Mouse (Mus musculus): Measurements from ENCODE around the gene 2810021J22Rik.
"Not testable (repeated sequence)": the region's sequence is repeated elsewhere in the genome, so short reads cannot be mapped to it uniquely, and the experiment has no call there.

The 2810021J22Rik gene

DNA sequence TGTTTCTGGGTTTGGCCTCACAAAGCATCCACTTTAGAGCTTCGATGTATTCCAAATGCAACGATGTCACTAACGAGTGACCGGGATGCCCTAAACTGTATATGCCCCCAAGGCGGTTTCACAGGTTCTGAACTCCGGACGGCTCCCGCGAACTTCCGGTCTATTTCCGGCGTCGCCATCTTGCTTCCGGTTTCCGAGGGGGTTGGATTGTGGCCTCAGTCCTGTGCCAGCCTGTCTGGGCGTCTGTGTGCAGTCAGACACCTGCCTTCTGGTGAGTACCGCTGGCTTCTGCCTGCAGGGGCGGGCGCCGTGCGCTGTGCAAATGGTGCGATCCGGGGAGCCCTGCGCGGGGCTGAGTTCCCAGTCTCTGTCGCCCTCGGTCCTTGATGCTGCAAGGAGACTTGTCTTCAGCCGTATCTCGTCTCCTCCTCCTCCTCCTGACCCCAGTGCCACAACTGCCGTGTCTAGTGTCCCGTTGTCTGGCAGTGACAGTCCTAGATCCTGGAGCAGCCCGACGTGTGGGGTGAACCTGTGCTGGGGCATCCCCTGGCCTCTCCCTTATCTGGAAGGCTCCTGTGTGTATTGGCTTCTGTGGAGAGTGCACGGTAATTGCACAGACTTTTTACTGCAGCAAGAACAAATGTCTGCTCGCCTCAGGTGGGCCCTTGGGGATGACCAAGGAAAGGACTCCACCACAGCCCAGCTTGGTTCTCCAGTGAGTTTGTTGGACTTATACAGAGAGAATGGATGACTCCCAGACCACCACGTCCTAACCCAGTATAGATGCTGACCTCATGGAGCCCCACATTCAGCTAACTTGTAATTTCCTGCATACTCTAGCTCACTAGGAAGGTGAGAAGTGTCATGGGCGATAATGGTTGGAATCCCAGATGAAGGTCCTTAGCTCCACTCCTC, at the start of gene 2810021J22Rik:
Gene 2810021J22Rik (plus strand): TSS at position 178 of the 915 bp plus-strand sequence.
- Histone ChIP-seq H3K36me3 (ENCODE audit: insufficient read depth, low read length) (peaks cover 30% of the 10 kb centered on the region), H3K9me3 (ENCODE audit: low read length) (no peaks in the 10 kb centered on the region), H3K27me3 (ENCODE audit: insufficient read depth, low read length) (no peaks in the 10 kb centered on the region), H3K4me1 (replicated peaks; ENCODE audit: low read depth, low read length) (peaks cover 12% of the 10 kb centered on the region), H3K4me3 (replicated peaks; ENCODE audit: low read length) (peak within 1 kb of the TSS; percentile 85)
- no peak for TF ChIP-seq CTCF (conservative IDR thresholded peaks at IDR 0.05; ENCODE audit: low read length)
- no peak for TF ChIP-seq POU5F1 (IDR thresholded peaks at IDR 0.05; ENCODE audit: borderline replicate concordance, low read length)
- TF ChIP-seq NANOG (IDR thresholded peaks at IDR 0.05; ENCODE audit: borderline replicate concordance, low read length) = no peak

DNA sequence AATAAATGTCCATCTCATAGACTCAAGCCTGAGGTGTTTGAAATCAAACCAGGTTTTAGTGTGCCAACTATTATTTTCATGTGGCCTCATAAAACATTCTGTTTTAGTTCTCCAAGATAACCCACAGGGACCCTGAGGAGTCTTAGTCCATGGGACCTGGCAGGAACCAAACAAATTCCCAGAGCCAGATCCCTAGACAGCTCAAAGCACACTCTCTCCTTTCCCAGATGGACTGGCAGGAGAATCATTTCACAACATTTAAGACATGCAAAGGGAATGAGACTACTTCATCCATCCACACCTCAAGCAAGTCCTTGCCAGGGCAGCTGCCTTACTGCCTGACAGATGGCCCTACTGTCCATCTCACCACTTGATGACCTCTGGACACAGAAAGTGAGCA, 38.1 kb upstream of the 2810021J22Rik start, which contains the start of gene Olfr312:
Gene Olfr312 (plus strand): TSS at position 301 of the 400 bp plus-strand sequence.
- not testable (repeated sequence) for H3K27me3 ChIP-seq (ENCODE audit: insufficient read depth, low read length); H3K9me3 ChIP-seq (ENCODE audit: low read length); H3K4me1 ChIP-seq (replicated peaks; ENCODE audit: low read depth, low read length); H3K36me3 ChIP-seq (ENCODE audit: insufficient read depth, low read length); H3K4me3 ChIP-seq (replicated peaks; ENCODE audit: low read length)

DNA sequence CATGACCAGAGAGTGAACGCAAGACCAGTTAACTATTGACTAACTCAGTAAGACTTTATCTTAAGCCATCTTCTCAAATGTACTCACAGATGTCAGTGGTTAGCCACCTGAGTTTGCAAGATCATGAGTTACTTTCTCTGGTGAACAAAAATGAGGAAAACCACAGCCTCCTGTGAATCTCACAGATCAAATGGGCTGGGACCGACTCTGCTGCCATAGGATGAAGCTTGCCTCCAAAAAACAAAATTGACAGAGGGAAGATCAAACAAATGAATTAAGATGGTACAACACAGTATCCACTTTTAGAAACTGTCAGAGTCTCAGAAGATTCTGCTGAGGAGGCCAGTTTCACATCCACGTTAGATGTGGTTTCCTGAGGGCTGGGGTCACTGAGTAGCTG, 37.3 kb upstream of the 2810021J22Rik start:
- Histone ChIP-seq H3K27me3 (ENCODE audit: insufficient read depth, low read length) (no peaks in the 10 kb centered on the region), H3K4me3 (replicated peaks; ENCODE audit: low read length) (no peak overlapping the region), H3K9me3 (ENCODE audit: low read length) (no peaks in the 10 kb centered on the region), H3K4me1 (replicated peaks; ENCODE audit: low read depth, low read length) (no peaks in the 10 kb centered on the region), H3K36me3 (ENCODE audit: insufficient read depth, low read length) (no peaks in the 10 kb centered on the region)
- TF ChIP-seq CTCF (conservative IDR thresholded peaks at IDR 0.05; ENCODE audit: low read length) = no peak
- no peak for TF ChIP-seq NANOG (IDR thresholded peaks at IDR 0.05; ENCODE audit: borderline replicate concordance, low read length)
- no peak for TF ChIP-seq POU5F1 (IDR thresholded peaks at IDR 0.05; ENCODE audit: borderline replicate concordance, low read length)

DNA sequence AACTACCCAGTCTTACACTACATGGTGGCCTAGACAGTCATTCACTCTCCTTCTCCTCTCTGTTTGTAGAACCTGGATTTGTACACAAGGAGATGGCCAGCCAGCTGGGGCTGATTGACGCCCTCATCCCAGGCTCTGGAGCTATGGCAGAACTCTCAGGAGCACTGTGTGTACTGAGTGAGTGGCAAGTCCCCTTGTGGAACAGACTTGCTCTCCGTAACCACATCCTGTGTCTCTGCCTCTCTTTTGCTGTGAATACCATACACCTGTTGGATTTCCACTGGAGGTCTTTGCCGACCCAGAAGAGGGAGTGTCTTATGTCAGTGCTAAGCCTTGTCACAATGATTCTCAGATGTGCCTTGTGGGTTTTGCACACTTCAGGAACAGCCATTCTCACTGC, 34.5 kb upstream of the 2810021J22Rik start:
- not testable (repeated sequence) for H3K4me3 ChIP-seq (replicated peaks; ENCODE audit: low read length); H3K27me3 ChIP-seq (ENCODE audit: insufficient read depth, low read length)

DNA sequence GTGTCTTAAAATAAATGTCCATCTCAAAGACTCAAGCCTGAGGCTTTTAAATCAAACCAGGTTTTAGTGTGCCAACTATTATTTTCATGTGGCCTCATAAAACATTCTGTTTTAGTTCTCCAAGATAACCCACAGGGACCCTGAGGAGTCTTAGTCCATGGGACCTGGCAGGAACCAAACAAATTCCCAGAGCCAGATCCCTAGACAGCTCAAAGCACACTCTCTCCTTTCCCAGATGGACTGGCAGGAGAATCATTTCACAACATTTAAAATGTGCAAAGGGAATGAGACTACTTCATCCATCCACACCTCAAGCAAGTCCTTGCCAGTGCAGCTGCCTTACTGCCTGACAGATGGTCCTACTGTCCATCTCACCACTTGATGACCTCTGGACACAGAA, 28.1 kb upstream of the 2810021J22Rik start, which contains the start of gene Olfr311:
Gene Olfr311 (plus strand): TSS at position 301 of the 400 bp plus-strand sequence.
- not testable (repeated sequence) for H3K4me1 ChIP-seq (replicated peaks; ENCODE audit: low read depth, low read length); H3K36me3 ChIP-seq (ENCODE audit: insufficient read depth, low read length); H3K9me3 ChIP-seq (ENCODE audit: low read length); H3K27me3 ChIP-seq (ENCODE audit: insufficient read depth, low read length); H3K4me3 ChIP-seq (replicated peaks; ENCODE audit: low read length)

More for the DNA sequence above, 34.5 kb upstream of the 2810021J22Rik start:
- H3K4me1 ChIP-seq (replicated peaks; ENCODE audit: low read depth, low read length); H3K36me3 ChIP-seq (ENCODE audit: insufficient read depth, low read length); H3K9me3 ChIP-seq (ENCODE audit: low read length): not testable (repeated sequence)

DNA sequence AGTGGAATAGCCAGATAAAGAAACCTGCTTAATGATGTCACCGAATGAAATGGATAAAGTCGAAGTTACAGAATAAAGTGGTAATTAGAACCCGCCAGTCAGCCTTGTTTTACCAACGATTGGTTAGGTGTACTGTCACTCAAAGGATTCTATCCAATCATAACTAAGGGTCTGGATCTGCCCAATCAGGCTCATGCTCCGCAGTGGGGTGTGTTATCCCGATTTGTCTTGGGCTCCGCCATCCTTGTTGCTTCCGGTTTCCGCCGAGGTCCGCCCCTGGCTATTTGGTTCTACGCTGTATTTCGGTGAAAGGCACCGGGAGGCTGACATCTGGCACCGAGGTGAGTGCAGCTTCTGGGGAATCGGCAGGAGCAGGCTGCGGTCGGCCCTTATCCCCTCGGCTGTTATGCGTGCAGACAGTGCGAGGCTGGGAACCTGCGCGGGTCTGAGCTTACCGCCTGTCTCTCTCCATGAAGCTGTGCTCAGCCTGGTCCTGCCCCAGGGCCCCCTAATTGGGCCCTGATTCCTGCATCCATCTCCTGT, 20.0 kb upstream of the 2810021J22Rik start, which contains the start of gene Gm12258:
Gene Gm12258 (plus strand): TSS at position 240 of the 543 bp plus-strand sequence.
- H3K9me3 ChIP-seq (ENCODE audit: low read length) = peaks cover 5% of the 10 kb centered on the region; the same call in 1 of the 2 replicates
- no peak for TF ChIP-seq CTCF (conservative IDR thresholded peaks at IDR 0.05; ENCODE audit: low read length)
- TF ChIP-seq NANOG (IDR thresholded peaks at IDR 0.05; ENCODE audit: borderline replicate concordance, low read length) = no peak
- TF ChIP-seq POU5F1 (IDR thresholded peaks at IDR 0.05; ENCODE audit: borderline replicate concordance, low read length) = no peak
- H3K27me3 ChIP-seq (ENCODE audit: insufficient read depth, low read length) = no peaks in the 10 kb centered on the region
- H3K4me1 ChIP-seq (replicated peaks; ENCODE audit: low read depth, low read length) = peaks cover 7% of the 10 kb centered on the region
- H3K36me3 ChIP-seq (ENCODE audit: insufficient read depth, low read length) = peaks cover 14% of the 10 kb centered on the region
- peak within 1 kb of the TSS; percentile 92 for H3K4me3 ChIP-seq (replicated peaks; ENCODE audit: low read length)

DNA sequence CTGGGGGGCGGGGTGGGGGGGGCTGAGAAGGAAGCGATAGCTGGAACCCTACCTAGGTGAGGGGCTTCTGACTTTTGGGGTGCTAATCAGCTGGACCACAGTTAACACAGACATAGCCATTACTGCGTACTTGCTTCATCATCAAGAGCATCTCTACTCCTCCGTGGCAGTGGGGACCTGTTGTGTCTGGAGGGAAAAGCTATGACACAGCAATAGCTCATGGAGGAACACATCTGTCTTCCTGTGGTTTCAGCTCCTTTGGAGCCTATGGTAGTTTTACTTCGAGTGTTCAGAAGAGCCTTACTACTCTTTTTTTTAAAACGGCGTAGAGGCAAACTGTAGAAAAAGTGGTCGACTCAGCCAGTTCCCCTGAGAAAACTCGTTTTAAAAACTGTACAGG, 19.4 kb upstream of the 2810021J22Rik start:
- peak overlapping the region; percentile 92 for H3K4me3 ChIP-seq (replicated peaks; ENCODE audit: low read length)
- H3K4me1 ChIP-seq (replicated peaks; ENCODE audit: low read depth, low read length) = peaks cover 7% of the 10 kb centered on the region
- peaks cover 5% of the 10 kb centered on the region; the same call in 1 of the 2 replicates for H3K9me3 ChIP-seq (ENCODE audit: low read length)
- H3K36me3 ChIP-seq (ENCODE audit: insufficient read depth, low read length) = peaks cover 14% of the 10 kb centered on the region
- TF ChIP-seq CTCF (conservative IDR thresholded peaks at IDR 0.05; ENCODE audit: low read length) (no peak), POU5F1 (IDR thresholded peaks at IDR 0.05; ENCODE audit: borderline replicate concordance, low read length) (no peak), NANOG (IDR thresholded peaks at IDR 0.05; ENCODE audit: borderline replicate concordance, low read length) (no peak)
- no peaks in the 10 kb centered on the region for H3K27me3 ChIP-seq (ENCODE audit: insufficient read depth, low read length)

DNA sequence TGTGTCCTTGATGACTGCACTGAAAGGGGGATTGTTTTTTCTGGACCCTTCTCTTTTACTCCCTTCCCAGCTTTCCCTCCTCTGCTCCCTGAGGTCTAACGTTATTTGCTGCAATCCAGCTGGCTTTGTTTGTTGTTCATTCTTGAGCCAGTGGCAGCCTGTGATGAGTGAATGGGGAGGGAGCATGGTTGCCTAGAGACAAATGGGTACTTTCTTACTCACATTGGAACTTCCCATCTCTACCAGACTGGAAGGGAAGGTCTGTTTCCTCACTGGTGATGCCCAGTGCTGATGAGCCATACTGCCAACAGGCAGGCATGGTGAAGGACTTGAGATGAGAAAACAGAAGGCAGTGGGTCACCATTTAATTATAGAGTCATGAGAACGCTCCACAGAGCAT, 17.3 kb upstream of the 2810021J22Rik start:
- H3K27me3 ChIP-seq (ENCODE audit: insufficient read depth, low read length) = no peaks in the 10 kb centered on the region
- no peak for TF ChIP-seq CTCF (conservative IDR thresholded peaks at IDR 0.05; ENCODE audit: low read length)
- no peak for TF ChIP-seq POU5F1 (IDR thresholded peaks at IDR 0.05; ENCODE audit: borderline replicate concordance, low read length)
- no peak for TF ChIP-seq NANOG (IDR thresholded peaks at IDR 0.05; ENCODE audit: borderline replicate concordance, low read length)
- peaks cover 21% of the 10 kb centered on the region for H3K36me3 ChIP-seq (ENCODE audit: insufficient read depth, low read length)
- peaks cover 5% of the 10 kb centered on the region; the same call in 1 of the 2 replicates for H3K9me3 ChIP-seq (ENCODE audit: low read length)
- H3K4me3 ChIP-seq (replicated peaks; ENCODE audit: low read length) = no peak overlapping the region
- peaks cover 7% of the 10 kb centered on the region for H3K4me1 ChIP-seq (replicated peaks; ENCODE audit: low read depth, low read length)

DNA sequence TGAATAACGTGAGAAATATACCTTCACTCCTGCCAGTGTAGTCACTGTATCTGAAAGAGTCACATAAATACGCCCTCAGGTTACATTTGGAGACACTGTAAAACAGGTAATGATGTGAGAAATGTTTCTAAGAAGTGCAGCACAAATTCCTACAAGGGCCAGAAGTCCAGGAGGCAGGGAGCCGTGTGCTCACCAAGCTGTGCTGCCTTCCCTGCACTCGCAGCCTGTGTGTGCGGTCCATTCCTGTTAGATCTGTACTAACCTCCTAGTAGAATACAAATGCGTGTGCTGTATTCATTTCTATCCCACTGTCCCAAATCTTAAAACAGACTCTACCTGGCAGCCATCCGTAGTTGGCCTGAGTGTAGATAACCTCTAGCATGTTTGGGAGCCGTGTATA, 6.3 kb upstream of the 2810021J22Rik start:
- H3K9me3 ChIP-seq (ENCODE audit: low read length) = no peaks in the 10 kb centered on the region
- no peaks in the 10 kb centered on the region for H3K27me3 ChIP-seq (ENCODE audit: insufficient read depth, low read length)
- H3K4me1 ChIP-seq (replicated peaks; ENCODE audit: low read depth, low read length) = no peaks in the 10 kb centered on the region
- no peak for TF ChIP-seq POU5F1 (IDR thresholded peaks at IDR 0.05; ENCODE audit: borderline replicate concordance, low read length)
- TF ChIP-seq CTCF (conservative IDR thresholded peaks at IDR 0.05; ENCODE audit: low read length) = no peak
- TF ChIP-seq NANOG (IDR thresholded peaks at IDR 0.05; ENCODE audit: borderline replicate concordance, low read length) = no peak
- H3K4me3 ChIP-seq (replicated peaks; ENCODE audit: low read length) = no peak overlapping the region
- peaks cover 34% of the 10 kb centered on the region for H3K36me3 ChIP-seq (ENCODE audit: insufficient read depth, low read length)
